Mouse (Mus musculus): ENCODE data around the gene Lingo4. TPM values are rescaled to one million over a fixed set of nuclear protein-coding genes. Genes with fewer than 3 reads are reported as not detected.
A peak's percentile ranks its signal among the peaks of the same experiment; 100 is the strongest.

The Lingo4 gene
- polyA plus RNA-seq, 1 experiment from 2014 or later: 0.81 TPM

- H3K27ac ChIP-seq: no peak overlapping the region
- no peaks in the 10 kb centered on the region for H3K9me3 ChIP-seq
- no peak overlapping the region for H3K4me2 ChIP-seq
- no peak overlapping the region for H3K4me3 ChIP-seq
- H3K27me3 ChIP-seq: no peaks in the 10 kb centered on the region
- no peak overlapping the region for H3K9ac ChIP-seq
- no peaks in the 10 kb centered on the region for H3K36me3 ChIP-seq
- ATAC-seq (ENCODE audit: low FRiP score): no peak
- WGBS: 98% methylated on average over 16 of the region's 16 CpGs
- H3K4me1 ChIP-seq (replicated peaks): no peaks in the 10 kb centered on the region
Measured at GRCm38 (mm10) chr3:94389420-94389819, 8.9 kb upstream of the Lingo4 start.

DNA sequence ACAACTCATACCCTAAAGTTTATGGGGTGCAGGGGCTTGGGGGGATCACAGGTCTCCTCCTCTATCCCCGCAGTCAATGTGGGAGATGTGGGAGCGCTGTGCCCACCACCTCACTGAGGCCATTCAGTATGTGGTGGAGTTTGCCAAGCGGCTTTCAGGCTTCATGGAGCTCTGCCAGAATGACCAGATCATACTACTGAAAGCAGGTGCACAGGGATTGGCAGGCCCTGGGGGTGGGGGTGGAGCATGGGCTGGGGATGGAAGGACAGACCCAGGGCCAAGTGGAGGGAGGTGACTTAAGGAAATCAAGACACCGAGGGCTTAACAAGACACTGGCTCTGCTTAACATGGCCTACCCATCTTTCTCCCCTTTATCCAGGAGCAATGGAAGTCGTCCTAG is 7.3 kb upstream of the Lingo4 start:
- WGBS: 82% methylated on average over 5 of the region's 5 CpGs
- Histone ChIP-seq H3K27me3 (no peaks in the 10 kb centered on the region), H3K9ac (no peak overlapping the region), H3K9me3 (no peaks in the 10 kb centered on the region), H3K4me2 (no peak overlapping the region), H3K4me3 (no peak overlapping the region), H3K27ac (no peak overlapping the region), H3K36me3 (no peaks in the 10 kb centered on the region), H3K4me1 (replicated peaks) (no peaks in the 10 kb centered on the region)
- no peak for ATAC-seq (ENCODE audit: low FRiP score)

DNA sequence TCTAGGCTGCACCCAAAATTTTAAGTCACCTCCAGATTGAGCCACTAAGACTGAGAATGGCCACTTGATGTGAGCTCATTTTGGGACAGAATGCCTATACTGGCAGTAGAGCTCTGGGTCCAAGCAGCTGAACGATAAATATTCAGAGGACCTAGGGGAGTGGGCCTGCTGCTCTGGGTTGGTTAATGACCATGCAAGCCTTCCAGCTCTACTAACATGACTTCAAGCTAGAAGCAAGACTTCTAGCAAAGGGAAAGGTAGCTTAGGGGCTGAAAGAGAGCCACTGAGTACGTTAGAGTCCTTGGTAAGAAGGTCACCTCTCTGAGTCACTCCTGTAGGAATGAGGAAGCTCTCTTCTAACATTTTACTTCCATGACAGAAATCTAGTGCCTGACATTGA is 6.2 kb upstream of the Lingo4 start:
- Histone ChIP-seq H3K4me1 (replicated peaks) (no peaks in the 10 kb centered on the region), H3K9me3 (no peaks in the 10 kb centered on the region), H3K4me2 (no peak overlapping the region), H3K27ac (no peak overlapping the region), H3K27me3 (0 out of 2 replicates have a peak, but pooled peaks cover 8% of the 10 kb centered on the region), H3K9ac (no peak overlapping the region), H3K4me3 (no peak overlapping the region), H3K36me3 (no peaks in the 10 kb centered on the region)
- ATAC-seq (ENCODE audit: low FRiP score): no peak
- 88% methylated on average over 2 of the region's 2 CpGs for WGBS

DNA sequence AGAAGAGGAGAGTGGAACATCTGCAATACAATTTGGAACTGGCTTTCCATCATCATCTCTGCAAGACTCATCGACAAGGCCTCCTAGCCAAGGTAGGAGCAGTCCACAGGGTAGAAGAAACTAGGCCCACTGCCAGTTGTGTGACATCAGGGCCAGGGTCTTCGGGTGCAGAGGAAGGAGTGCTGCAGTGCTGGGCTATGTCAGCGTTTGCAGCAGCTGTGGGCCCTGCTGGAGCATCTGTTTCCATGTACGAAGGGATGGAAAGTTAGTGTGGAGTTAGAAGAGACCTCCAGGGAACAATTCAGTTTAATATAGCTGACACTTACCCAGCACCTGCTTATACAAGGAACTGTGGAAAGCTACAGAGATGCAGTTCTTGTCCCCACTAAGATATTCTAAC is 5.3 kb upstream of the Lingo4 start:
- H3K27me3 ChIP-seq: peaks cover 17% of the 10 kb centered on the region
- H3K4me1 ChIP-seq (replicated peaks): no peaks in the 10 kb centered on the region
- WGBS: 75% methylated on average over 4 of the region's 4 CpGs
- ATAC-seq (ENCODE audit: low FRiP score): no peak
- H3K27ac ChIP-seq: no peak overlapping the region
- no peak overlapping the region for H3K9ac ChIP-seq
- no peak overlapping the region for H3K4me2 ChIP-seq
- no peaks in the 10 kb centered on the region for H3K36me3 ChIP-seq
- H3K4me3 ChIP-seq: no peak overlapping the region
- no peaks in the 10 kb centered on the region for H3K9me3 ChIP-seq

- ATAC-seq (ENCODE audit: low FRiP score): no peak
- H3K27me3 ChIP-seq: peaks cover 35% of the 10 kb centered on the region
- no peak overlapping the region for H3K4me3 ChIP-seq
- H3K9ac ChIP-seq: no peak overlapping the region
- H3K4me1 ChIP-seq (replicated peaks): peaks cover 20% of the 10 kb centered on the region
- H3K36me3 ChIP-seq: no peaks in the 10 kb centered on the region
- H3K9me3 ChIP-seq: no peaks in the 10 kb centered on the region
- H3K4me2 ChIP-seq: no peak overlapping the region
- WGBS: 74% methylated on average over 1 of the region's 1 CpGs
- H3K27ac ChIP-seq: no peak overlapping the region
Measured at GRCm38 (mm10) chr3:94396336-94396735, 2.0 kb upstream of the Lingo4 start.

GRCm38 (mm10) chr3:94396851-94397250 is 1.5 kb upstream of the Lingo4 start:
- Histone ChIP-seq H3K9ac (no peak overlapping the region), H3K27me3 (peaks cover 40% of the 10 kb centered on the region), H3K4me3 (no peak overlapping the region), H3K4me1 (replicated peaks) (peaks cover 20% of the 10 kb centered on the region), H3K9me3 (no peaks in the 10 kb centered on the region), H3K27ac (no peak overlapping the region), H3K36me3 (no peaks in the 10 kb centered on the region), H3K4me2 (no peak overlapping the region)
- no peak for ATAC-seq (ENCODE audit: low FRiP score)
- 84% methylated on average over 4 of the region's 4 CpGs for WGBS

- H3K36me3 ChIP-seq: no peaks in the 10 kb centered on the region
- peak overlapping the region; percentile 77 for H3K9ac ChIP-seq
- H3K4me1 ChIP-seq (replicated peaks): peaks cover 23% of the 10 kb centered on the region
- H3K27me3 ChIP-seq: peaks cover 54% of the 10 kb centered on the region
- peak overlapping the region; percentile 40 for H3K4me3 ChIP-seq
- ATAC-seq (ENCODE audit: low FRiP score): peak; percentile 65
- WGBS: 2% methylated on average over 20 of the region's 20 CpGs
- H3K4me2 ChIP-seq: peak overlapping the region; percentile 76
- no peaks in the 10 kb centered on the region for H3K9me3 ChIP-seq
- no peak overlapping the region for H3K27ac ChIP-seq
Measured at GRCm38 (mm10) chr3:94398943-94399481, 695 bp downstream of the Lingo4 start.

GRCm38 (mm10) chr3:94399663-94400310 is 1.5 kb downstream of the Lingo4 start:
- no peaks in the 10 kb centered on the region for H3K36me3 ChIP-seq
- no peak overlapping the region for H3K27ac ChIP-seq
- H3K9me3 ChIP-seq: no peaks in the 10 kb centered on the region
- H3K9ac ChIP-seq: peak overlapping the region; percentile 77
- WGBS: 14% methylated on average over 5 of the region's 5 CpGs
- H3K27me3 ChIP-seq: peaks cover 54% of the 10 kb centered on the region
- H3K4me2 ChIP-seq: peak overlapping the region; percentile 76
- ATAC-seq (ENCODE audit: low FRiP score): peak; percentile 15
- H3K4me3 ChIP-seq: peak overlapping the region; percentile 40; the same call in 1 of the 2 replicates
- H3K4me1 ChIP-seq (replicated peaks): peaks cover 30% of the 10 kb centered on the region

DNA sequence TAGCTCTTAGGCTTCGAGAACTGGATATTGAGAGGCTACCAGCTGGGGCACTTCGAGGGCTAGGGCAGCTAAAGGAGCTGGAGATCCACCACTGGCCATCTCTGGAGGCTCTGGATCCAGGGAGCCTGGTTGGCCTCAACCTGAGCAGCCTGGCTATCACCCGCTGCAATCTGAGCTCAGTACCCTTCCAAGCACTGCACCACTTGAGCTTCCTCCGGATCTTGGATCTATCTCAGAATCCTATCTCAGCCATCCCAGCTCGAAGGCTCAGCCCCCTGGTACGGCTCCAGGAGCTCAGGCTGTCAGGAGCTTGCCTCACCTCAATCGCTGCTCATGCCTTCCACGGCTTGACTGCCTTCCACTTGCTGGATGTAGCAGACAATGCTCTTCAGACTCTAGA is 4.1 kb downstream of the Lingo4 start:
- Histone ChIP-seq H3K4me1 (replicated peaks) (peaks cover 33% of the 10 kb centered on the region), H3K4me2 (no peak overlapping the region), H3K36me3 (no peaks in the 10 kb centered on the region), H3K9me3 (no peaks in the 10 kb centered on the region), H3K27me3 (peaks cover 43% of the 10 kb centered on the region), H3K4me3 (no peak overlapping the region), H3K9ac (no peak overlapping the region), H3K27ac (no peak overlapping the region)
- 81% methylated on average over 8 of the region's 8 CpGs for WGBS
- ATAC-seq (ENCODE audit: low FRiP score): no peak

GRCm38 (mm10) chr3:94404366-94405054 is 6.2 kb downstream of the Lingo4 start:
- no peaks in the 10 kb centered on the region for H3K36me3 ChIP-seq
- H3K9me3 ChIP-seq: no peaks in the 10 kb centered on the region
- peaks cover 35% of the 10 kb centered on the region for H3K27me3 ChIP-seq
- peak overlapping the region; percentile 44 for H3K27ac ChIP-seq
- 16% methylated on average over 7 of the region's 7 CpGs for WGBS
- peaks cover 22% of the 10 kb centered on the region for H3K4me1 ChIP-seq (replicated peaks)
- no peak overlapping the region for H3K4me2 ChIP-seq
- no peak overlapping the region for H3K4me3 ChIP-seq
- ATAC-seq (ENCODE audit: low FRiP score): peak; percentile 38
- H3K9ac ChIP-seq: peak overlapping the region; percentile 51

DNA sequence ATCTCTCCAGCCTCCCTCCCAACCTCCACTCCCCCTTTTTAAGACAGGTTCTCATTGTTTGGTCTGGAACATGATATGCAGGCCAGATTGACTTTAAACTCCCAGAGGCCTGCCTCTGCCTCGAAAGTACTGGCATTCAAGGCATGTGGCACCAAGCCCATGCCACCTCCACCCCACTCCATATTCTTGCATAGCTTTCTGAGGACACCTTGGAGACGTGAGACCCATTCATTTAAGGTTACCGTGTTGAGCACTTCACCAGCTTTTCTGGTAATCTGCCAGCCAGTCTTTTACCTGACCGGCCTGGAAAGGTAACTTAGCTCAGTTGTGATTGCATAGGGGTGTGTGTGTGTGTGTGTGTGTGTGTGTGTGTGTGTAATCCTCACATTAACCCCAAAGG is 7.2 kb downstream of the Lingo4 start:
- H3K9me3 ChIP-seq: no peaks in the 10 kb centered on the region
- H3K27ac ChIP-seq: no peak overlapping the region
- no peak overlapping the region for H3K4me3 ChIP-seq
- H3K36me3 ChIP-seq: no peaks in the 10 kb centered on the region
- 80% methylated on average over 4 of the region's 4 CpGs for WGBS
- no peak overlapping the region for H3K9ac ChIP-seq
- H3K4me1 ChIP-seq (replicated peaks): peaks cover 13% of the 10 kb centered on the region
- H3K27me3 ChIP-seq: peaks cover 26% of the 10 kb centered on the region
- no peak overlapping the region for H3K4me2 ChIP-seq
- ATAC-seq (ENCODE audit: low FRiP score): no peak

- Histone ChIP-seq H3K36me3 (no peaks in the 10 kb centered on the region), H3K4me2 (peak overlapping the region; percentile 89), H3K27me3 (no peaks in the 10 kb centered on the region), H3K9ac (peak overlapping the region; percentile 78), H3K4me1 (replicated peaks) (peaks cover 17% of the 10 kb centered on the region), H3K4me3 (peak overlapping the region; percentile 59), H3K27ac (peak overlapping the region; percentile 88), H3K9me3 (no peaks in the 10 kb centered on the region)
- peak; percentile 74 for ATAC-seq (ENCODE audit: low FRiP score)
- WGBS: 5% methylated on average over 25 of the region's 25 CpGs
Measured at GRCm38 (mm10) chr3:94412530-94412929, 14.2 kb downstream of the Lingo4 start.
